Mouse (Mus musculus) cortical plate, adult 2 months (tissue): ENCODE results near the gene Kctd6.

Source experiments
- CTCF ChIP-seq: fragments of 200-500 bp; IDR thresholded peaks from 2 replicates; pipeline ENCODE4 v1.5.1; 2011; ENCODE audit warnings: mild to moderate bottlenecking, control low read depth, low read length; ENCODE audit not compliant: insufficient read depth; ENCODE audit errors: extremely low read depth
- POLR2A ChIP-seq: fragments of 200-500 bp; IDR thresholded peaks from 2 replicates; pipeline ENCODE4 v1.6.1; 2011; ENCODE audit warnings: mild to moderate bottlenecking, low read length, control low read depth; ENCODE audit not compliant: insufficient read depth; ENCODE audit errors: extremely low read depth

GRCm38 (mm10) chr14:8257521-8258334 is 43.8 kb downstream of the Kctd6 start:
- no peak for TF ChIP-seq CTCF
- no peak for TF ChIP-seq POLR2A
